Mouse (Mus musculus): ENCODE data around the gene Eif4enif1.
A peak's percentile ranks its signal among the peaks of the same experiment; 100 is the strongest.

Gene Eif4enif1

DNA sequence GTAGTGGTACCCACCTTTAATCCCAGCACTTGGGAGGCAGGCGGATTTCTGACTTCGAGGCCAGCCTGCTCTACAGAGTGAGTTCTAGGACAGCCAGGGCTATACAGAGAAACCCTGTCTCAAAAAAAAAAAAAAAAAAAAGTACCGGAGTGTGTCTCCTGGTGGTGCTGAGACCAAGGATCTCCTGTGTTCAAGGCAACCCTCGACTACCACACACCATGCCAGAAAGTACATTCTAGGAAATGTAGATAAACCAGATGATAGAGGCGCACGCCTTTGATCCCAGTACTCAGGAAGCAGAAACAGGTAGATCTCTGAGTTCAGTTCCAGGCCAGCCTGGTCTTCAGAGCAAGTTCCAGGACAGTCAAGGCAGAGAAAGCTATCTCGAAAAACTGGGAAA lies 64.9 kb downstream of the Eif4enif1 start:
- no peak for DNase-seq (ENCODE audit: low spot score in 2 of 2)

- no peak for DNase-seq (ENCODE audit: low spot score in 2 of 2)
Observed at GRCm38 (mm10) chr11:3269241-3269640, 67.0 kb downstream of the Eif4enif1 start.

- no peak for DNase-seq (ENCODE audit: low spot score in 2 of 2)
Observed at GRCm38 (mm10) chr11:3278351-3278750, 76.2 kb downstream of the Eif4enif1 start.

- no peak for DNase-seq (ENCODE audit: low spot score in 2 of 2)
Observed at GRCm38 (mm10) chr11:3279729-3280128, 77.5 kb downstream of the Eif4enif1 start.

GRCm38 (mm10) chr11:3282887-3283286 lies 80.7 kb downstream of the Eif4enif1 start:
- no peak for DNase-seq (ENCODE audit: low spot score in 2 of 2)

GRCm38 (mm10) chr11:3283645-3284044 lies 81.5 kb downstream of the Eif4enif1 start:
- no peak for DNase-seq (ENCODE audit: low spot score in 2 of 2)

GRCm38 (mm10) chr11:3285940-3286339 lies 83.7 kb downstream of the Eif4enif1 start:
- no peak for DNase-seq (ENCODE audit: low spot score in 2 of 2)

DNA sequence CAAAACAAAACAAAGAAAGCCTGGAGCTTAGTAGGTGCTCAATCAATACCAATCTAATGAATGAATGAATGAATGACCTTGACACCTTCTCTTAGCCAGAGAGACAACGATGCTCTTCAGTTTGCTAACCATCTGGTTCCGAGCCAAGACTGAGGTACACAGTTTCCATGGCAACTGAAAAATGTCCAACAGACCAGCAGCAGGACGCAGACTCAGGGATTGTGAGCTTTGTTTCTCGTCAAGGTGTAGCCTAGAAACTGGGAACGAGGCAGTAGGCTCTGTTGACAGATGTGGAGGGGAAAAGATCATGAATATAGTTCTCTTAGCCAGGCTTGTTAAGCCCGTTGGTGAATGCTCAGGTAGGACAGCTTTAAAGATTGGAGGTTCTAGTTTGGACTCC lies 84.9 kb downstream of the Eif4enif1 start:
- no peak for DNase-seq (ENCODE audit: low spot score in 2 of 2)

DNA sequence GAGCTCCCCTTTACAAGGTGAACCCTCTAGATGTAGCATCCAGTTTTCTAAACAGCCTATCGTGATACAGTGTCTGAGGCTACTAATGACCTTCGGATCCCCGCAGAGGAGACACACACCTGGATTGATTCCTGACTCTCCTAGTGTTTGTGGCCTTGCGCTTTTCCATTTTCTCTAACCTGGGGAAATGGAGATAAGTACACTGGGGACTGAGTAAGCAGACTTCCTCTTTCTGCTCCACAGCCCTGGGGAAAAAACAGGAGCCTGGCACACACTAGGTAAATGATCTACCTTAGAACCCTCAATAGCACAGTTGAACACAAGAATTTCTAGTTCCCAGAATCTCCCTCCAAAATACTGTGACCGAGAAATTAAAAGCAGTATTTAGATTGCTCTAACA lies 85.7 kb downstream of the Eif4enif1 start:
- no peak for DNase-seq (ENCODE audit: low spot score in 2 of 2)

GRCm38 (mm10) chr11:3288521-3289301 lies 86.5 kb downstream of the Eif4enif1 start, which contains the start of gene Patz1:
Gene Patz1 (plus strand): TSS chr11:3288874.
- peak; percentile 49 to 62 for DNase-seq (ENCODE audit: low spot score in 2 of 2)

DNA sequence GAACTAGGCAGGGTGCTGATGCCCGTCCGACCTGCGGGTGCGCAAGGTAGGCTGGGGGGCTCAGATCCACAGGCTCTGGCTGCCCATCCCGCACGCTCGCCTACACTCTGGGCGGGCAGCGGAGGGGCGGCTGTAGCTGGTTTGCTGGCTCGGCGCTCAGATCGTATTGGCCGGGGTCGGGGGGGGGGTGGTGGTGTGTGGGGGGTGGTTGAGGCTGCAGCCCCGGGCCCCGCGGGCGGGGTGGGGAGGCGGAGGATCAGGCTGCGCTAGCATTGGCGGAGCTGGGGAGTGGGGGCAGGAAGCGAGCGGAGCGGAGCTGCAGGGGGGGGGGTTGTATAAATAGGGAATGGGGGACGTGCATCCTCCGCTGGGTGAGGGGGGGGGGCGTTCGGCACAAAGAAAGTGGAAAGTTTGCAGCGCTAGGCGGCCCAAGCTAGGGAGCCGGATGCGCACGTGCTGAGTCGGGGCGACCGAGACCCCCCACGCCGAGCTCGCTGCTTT lies 87.2 kb downstream of the Eif4enif1 start:
- peak; percentile 56 to 68 for DNase-seq (ENCODE audit: low spot score in 2 of 2)

GRCm38 (mm10) chr11:3289803-3290639 lies 87.8 kb downstream of the Eif4enif1 start:
- peak; percentile 76 to 84 for DNase-seq (ENCODE audit: low spot score in 2 of 2)

GRCm38 (mm10) chr11:3290640-3291310 lies 88.6 kb downstream of the Eif4enif1 start:
- DNase-seq (ENCODE audit: low spot score in 2 of 2), result peak; percentile 65 to 70

DNA sequence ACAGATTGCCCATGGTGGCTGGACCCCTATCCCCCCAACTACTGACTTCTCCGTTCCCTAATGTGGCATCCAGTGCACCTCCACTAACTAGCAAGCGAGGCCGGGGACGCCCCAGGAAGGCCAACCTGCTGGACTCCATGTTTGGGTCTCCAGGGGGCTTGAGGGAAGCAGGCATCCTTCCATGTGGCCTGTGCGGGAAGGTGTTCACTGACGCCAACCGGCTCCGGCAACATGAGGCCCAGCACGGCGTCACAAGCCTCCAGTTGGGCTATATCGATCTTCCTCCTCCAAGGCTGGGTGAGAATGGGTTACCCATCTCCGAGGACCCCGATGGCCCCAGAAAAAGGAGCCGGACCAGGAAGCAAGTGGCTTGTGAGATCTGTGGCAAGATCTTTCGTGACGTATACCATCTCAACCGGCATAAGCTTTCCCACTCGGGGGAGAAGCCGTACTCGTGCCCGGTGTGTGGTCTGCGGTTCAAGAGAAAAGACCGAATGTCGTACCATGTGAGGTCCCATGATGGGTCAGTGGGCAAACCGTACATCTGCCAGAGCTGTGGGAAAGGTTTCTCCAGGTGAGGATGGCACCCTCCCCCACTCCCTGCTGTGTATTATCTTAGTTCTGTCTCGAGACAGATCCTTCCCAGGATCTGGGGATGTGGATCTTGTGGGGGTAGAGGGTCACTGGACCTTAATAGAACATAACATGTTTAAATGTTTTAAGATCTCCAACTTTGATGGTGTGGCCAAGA lies 89.3 kb downstream of the Eif4enif1 start:
- peak in 1 of 2 experiments; percentile 39 for DNase-seq (ENCODE audit: low spot score in 2 of 2)

DNA sequence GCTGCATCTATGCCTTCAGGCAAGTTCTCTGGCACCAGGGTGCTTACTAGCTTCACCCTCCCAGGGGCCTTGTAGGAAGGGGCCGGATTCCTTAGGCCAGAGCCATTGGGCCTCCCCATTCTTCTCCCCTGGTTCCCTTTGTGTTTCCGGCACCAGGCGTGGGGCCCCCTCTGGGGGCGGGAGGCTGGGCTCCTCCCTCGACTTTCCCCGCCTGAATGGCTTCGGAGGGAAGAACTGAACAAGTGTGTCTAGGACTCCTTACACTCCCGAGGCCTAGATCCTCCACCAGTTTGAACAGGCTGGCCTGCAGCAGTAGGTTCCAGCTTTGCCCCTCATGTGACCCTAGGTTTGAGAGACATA lies 89.8 kb downstream of the Eif4enif1 start:
- DNase-seq (ENCODE audit: low spot score in 2 of 2), result peak in 1 of 2 experiments; percentile 31

- DNase-seq (ENCODE audit: low spot score in 2 of 2), result no peak
Observed at GRCm38 (mm10) chr11:3292711-3293249, 90.6 kb downstream of the Eif4enif1 start.

DNA sequence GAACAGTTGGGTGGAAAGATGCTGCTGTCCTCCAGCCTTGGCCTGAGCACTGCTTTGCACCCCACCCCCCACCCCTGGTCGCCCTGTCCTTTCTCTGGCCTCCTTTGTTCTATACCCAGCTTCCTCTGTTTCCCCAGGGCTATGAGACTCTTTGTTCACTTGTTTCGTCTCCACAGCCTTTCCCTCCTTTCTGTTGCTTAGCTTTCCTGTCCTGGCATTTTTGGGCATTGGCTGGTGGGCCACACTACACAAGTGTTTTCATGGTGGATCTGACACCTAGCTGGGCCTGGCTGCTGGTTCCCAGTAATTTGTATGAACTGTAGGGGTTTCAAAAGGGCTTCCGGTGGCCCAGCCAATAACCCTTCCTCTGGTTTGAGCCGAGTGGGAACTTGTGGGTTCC lies 91.2 kb downstream of the Eif4enif1 start:
- no peak for DNase-seq (ENCODE audit: low spot score in 2 of 2)
